Mouse (Mus musculus) bone marrow macrophage, adult 2 months (primary cell): ENCODE data around the gene Dtx3l.

Source experiments
- CTCF ChIP-seq: IDR thresholded peaks from 2 replicates; pipeline ENCODE4 v1.5.1; 2012; ENCODE audit warnings: low read depth, mild to moderate bottlenecking, low read length, moderate library complexity
- POLR2A ChIP-seq: IDR thresholded peaks from 2 replicates; pipeline ENCODE4 v1.6.1; 2012; ENCODE audit warnings: mild to moderate bottlenecking, low read depth, low read length, borderline replicate concordance

DNA sequence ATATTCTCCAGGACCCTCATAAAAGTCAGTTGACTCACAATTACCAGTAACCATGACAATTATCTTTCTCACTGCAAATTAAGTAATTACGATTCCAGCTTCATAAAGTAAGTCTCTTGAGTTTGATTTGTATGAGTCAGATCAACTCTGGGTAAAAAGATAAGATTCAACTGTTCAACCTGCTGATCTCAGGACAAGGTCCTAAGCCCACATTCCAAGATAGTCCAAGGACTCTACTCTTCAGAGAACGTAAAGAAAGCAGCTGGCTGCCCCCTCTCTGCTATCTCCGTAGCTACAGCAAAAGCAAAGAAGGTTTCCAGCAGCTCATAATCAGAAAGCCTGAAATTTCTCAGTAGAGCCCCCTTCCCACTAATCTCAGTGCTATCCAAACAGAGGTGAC is 27.5 kb downstream of the Dtx3l start:
- no peak for TF ChIP-seq CTCF
- no peak for TF ChIP-seq POLR2A
